Mouse (Mus musculus) ES-Bruce4 (cell line): ENCODE measurements around the gene Dclk1.

ENCODE experiments used
- CTCF ChIP-seq: IDR thresholded peaks from one replicate; pipeline ENCODE4 v1.8.1; 2011; ENCODE audit warnings: low read depth, low read length
- EP300 ChIP-seq: IDR thresholded peaks from 2 replicates; pipeline ENCODE4 v1.6.1; 2011; ENCODE audit warnings: low read depth, low read length; ENCODE audit not compliant: insufficient read depth
- POLR2A ChIP-seq: IDR thresholded peaks from one replicate; pipeline ENCODE4 v1.8.1; 2011; ENCODE audit warnings: low read length; ENCODE audit not compliant: insufficient read depth

- TF ChIP-seq CTCF (no peak), POLR2A (no peak), EP300 (no peak)
Measured at GRCm38 (mm10) chr3:55401236-55401635, 159.1 kb downstream of the Dclk1 start.
